Mouse (Mus musculus) neural tube, embryonic 12.5 days (tissue): ENCODE measurements around the gene Gm49450. TPM values are rescaled to one million over a fixed set of nuclear protein-coding genes. Genes with fewer than 3 reads are reported as not detected.

Source experiments
- ATAC-seq: fragments of 200-750 bp; cut with Nextera tagmentation; 2 replicates; pipeline ENCODE4 v1.8.0; 2017; ENCODE audit warnings: low read depth, mild to moderate bottlenecking, moderate TSS enrichment, moderate library complexity; ENCODE audit not compliant: low FRiP score
- H3K27ac ChIP-seq: fragments of 300-500 bp; sonication (generic); 2 replicates; pipeline ENCODE4 v1.5.1; 2016
- H3K27me3 ChIP-seq: fragments of 300-500 bp; sonication (generic); replicated peaks from 2 replicates; pipeline ENCODE4 v1.6.1; 2016; ENCODE audit warnings: mild to moderate bottlenecking
- H3K36me3 ChIP-seq: fragments of 300-500 bp; sonication (generic); 2 replicates; pipeline ENCODE4 v1.6.1; 2016; ENCODE audit warnings: mild to moderate bottlenecking
- H3K4me1 ChIP-seq: fragments of 300-500 bp; sonication (generic); 2 replicates; pipeline ENCODE4 v1.6.1; 2016
- H3K4me2 ChIP-seq: fragments of 300-500 bp; sonication (generic); replicated peaks from 2 replicates; pipeline ENCODE4 v1.6.1; 2016; ENCODE audit warnings: mild to moderate bottlenecking
- H3K4me3 ChIP-seq: fragments of 300-500 bp; sonication (generic); 2 replicates; pipeline ENCODE4 v1.5.1; 2016
- H3K9ac ChIP-seq: fragments of 300-500 bp; sonication (generic); 2 replicates; pipeline ENCODE4 v1.6.1; 2016; ENCODE audit warnings: mild to moderate bottlenecking
- H3K9me3 ChIP-seq: fragments of 300-500 bp; sonication (generic); 2 replicates; pipeline ENCODE4 v1.6.1; 2016; ENCODE audit warnings: mild to moderate bottlenecking
- WGBS: fragments of 180-500 bp; shearing (Covaris S2); methylation state at CpG from one replicate; pipeline ENCODE4 v1.1.7; 2016; 5-methylcytosine and 5-hydroxymethylcytosine counted together
- polyA plus RNA-seq: library from polyadenylated mRNA; unstranded; fragments of >200 nt; fragmentation: Nextera tagmentation; extraction: Ambion mirVana; gene quantifications from 2 replicates; pipeline ENCODE4 v1.2.1, GENCODE M21; 2016

Gene Gm49450
- polyA plus RNA-seq, 1 experiment from 2014 or later, result not detected

DNA sequence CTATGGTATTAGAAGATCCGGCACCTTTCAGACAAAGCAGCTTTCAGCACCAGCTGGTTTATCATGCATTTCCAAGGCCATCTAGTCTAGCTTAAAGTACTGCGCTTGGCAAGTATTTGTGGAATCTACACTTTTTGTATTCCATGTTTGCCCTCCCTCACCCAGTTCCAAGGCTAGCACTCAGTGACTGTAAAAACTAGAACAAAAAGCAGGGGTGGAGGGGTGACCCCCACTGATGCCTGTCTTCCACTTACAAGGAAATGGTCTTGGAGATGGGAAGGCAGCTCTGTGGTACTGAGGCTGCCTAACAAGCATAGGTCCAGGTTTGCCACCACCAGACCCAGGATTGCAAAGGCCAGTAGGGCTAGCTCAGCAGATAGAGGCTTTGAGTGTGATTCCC is 50.8 kb downstream of the Gm49450 start:
- H3K9ac ChIP-seq, result no peak overlapping the region
- ATAC-seq, result no peak
- no peak overlapping the region for H3K4me2 ChIP-seq
- H3K36me3 ChIP-seq, result peaks cover 43% of the 10 kb centered on the region
- no peak overlapping the region for H3K27ac ChIP-seq
- H3K4me1 ChIP-seq, result peaks cover 8% of the 10 kb centered on the region
- peaks cover 31% of the 10 kb centered on the region for H3K27me3 ChIP-seq
- no peak overlapping the region for H3K4me3 ChIP-seq
- 88% methylated on average over 2 of the region's 2 CpGs for WGBS
- H3K9me3 ChIP-seq, result no peaks in the 10 kb centered on the region

DNA sequence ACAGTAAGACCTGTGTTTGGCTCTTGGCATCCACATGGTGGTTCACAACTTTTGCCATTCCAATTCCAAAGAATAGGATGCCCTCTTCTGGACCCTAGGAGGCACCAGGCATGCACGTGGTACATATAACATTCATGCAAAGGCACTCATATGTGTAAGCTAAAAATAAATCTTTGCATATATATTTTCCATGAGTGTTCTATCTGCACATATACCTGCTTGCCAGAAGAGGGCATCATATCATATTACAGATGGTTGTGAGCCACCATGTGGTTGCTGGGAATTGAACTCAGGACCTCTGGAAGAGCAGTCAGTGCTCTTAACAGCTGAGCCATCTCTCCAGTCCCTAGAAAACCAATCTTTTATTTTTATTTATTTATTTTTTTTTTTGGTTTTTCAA is 51.8 kb downstream of the Gm49450 start:
- WGBS, result 65% methylated on average over 1 of the region's 1 CpGs
- H3K9me3 ChIP-seq, result no peaks in the 10 kb centered on the region

DNA sequence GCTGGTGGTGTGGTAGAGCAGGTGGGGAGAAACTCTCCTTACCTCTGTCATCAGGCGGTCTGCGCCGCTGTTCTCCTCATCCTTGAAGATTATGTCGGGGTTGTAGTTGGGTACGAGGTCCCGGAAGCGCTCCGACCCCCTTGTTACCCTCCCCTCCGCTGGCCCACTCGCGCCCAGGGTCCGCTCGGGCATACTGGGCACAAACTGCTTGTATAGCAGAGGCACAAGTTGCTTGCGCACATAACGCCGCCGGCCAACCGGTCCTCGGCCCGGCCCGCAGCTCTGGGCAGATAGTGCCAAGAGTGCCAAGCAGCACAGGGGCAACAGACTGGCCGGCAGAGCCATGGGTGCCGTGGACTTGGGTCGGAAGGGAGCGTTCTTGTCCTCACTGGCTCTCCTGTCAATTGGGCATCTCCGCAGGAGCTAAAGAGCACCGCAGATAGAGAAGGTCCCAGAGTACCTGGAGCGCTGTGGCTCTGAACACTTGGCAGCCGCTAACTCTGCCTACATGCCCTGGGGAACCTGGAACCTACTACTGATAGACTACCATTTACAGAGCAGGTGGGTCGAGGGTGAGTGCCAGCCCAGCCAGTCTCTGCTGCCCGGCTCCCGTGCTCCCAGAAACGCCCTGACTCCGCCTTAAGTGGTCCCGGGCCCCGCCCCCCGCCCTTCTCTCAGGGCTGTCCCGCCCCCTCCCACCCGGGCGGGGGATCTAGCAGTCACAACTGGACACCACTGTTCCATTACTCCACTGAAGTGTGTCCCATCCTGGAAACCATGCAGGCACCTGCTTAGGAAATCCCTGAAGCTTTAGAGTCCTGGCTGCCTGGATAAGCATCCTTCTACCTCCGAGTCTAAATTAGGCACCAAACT is 55.2 kb downstream of the Gm49450 start, which contains the start of gene Dhh:
Gene Dhh, minus strand, starts transcription at position 613 of the 873 bp plus-strand sequence.
- Histone ChIP-seq H3K4me1 (peaks cover 33% of the 10 kb centered on the region), H3K4me3 (no peak within 1 kb of the TSS), H3K4me2 (peak within 1 kb of the TSS; percentile 43), H3K9ac (no peak within 1 kb of the TSS), H3K27me3 (peaks cover 76% of the 10 kb centered on the region), H3K36me3 (peaks cover 7% of the 10 kb centered on the region), H3K9me3 (no peaks in the 10 kb centered on the region), H3K27ac (no peak within 1 kb of the TSS)
- no peak for ATAC-seq
- 1% methylated on average over 41 of the region's 41 CpGs for WGBS

More for the DNA sequence above, 51.8 kb downstream of the Gm49450 start:
- peaks cover 42% of the 10 kb centered on the region for H3K27me3 ChIP-seq
- no peak overlapping the region for H3K4me2 ChIP-seq
- H3K27ac ChIP-seq, result no peak overlapping the region
- peaks cover 8% of the 10 kb centered on the region for H3K4me1 ChIP-seq
- no peak overlapping the region for H3K4me3 ChIP-seq
- no peak overlapping the region for H3K9ac ChIP-seq
- ATAC-seq, result no peak
- H3K36me3 ChIP-seq, result peaks cover 33% of the 10 kb centered on the region

DNA sequence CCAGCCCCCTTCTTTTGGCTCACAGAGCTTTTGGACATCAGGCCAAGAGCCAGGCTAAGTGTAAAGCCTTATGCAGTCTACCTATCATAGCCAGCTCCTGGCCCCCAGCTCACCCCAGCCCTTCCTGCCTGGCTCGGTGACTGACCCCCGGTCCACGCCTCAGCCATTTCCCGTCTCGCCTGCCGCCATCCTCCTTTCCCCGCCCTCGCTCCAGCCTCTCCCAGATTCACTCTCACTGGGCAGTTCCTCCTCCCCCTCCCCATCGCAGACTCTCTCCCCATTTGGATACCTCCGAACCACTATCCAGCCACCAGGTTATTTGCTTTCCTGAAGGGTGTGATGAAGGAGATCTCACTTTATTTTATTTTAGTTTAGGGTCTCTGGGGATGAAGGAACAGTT is 55.9 kb downstream of the Gm49450 start:
- WGBS, result 1% methylated on average over 10 of the region's 10 CpGs
- no peak overlapping the region for H3K9ac ChIP-seq
- H3K4me1 ChIP-seq, result peaks cover 33% of the 10 kb centered on the region
- H3K27ac ChIP-seq, result no peak overlapping the region
- H3K36me3 ChIP-seq, result 0 out of 2 replicates have a peak, but pooled peaks cover under 1% of the 10 kb centered on the region
- no peaks in the 10 kb centered on the region for H3K9me3 ChIP-seq
- H3K4me2 ChIP-seq, result peak overlapping the region; percentile 43
- no peak overlapping the region for H3K4me3 ChIP-seq
- ATAC-seq, result no peak
- peaks cover 82% of the 10 kb centered on the region for H3K27me3 ChIP-seq

DNA sequence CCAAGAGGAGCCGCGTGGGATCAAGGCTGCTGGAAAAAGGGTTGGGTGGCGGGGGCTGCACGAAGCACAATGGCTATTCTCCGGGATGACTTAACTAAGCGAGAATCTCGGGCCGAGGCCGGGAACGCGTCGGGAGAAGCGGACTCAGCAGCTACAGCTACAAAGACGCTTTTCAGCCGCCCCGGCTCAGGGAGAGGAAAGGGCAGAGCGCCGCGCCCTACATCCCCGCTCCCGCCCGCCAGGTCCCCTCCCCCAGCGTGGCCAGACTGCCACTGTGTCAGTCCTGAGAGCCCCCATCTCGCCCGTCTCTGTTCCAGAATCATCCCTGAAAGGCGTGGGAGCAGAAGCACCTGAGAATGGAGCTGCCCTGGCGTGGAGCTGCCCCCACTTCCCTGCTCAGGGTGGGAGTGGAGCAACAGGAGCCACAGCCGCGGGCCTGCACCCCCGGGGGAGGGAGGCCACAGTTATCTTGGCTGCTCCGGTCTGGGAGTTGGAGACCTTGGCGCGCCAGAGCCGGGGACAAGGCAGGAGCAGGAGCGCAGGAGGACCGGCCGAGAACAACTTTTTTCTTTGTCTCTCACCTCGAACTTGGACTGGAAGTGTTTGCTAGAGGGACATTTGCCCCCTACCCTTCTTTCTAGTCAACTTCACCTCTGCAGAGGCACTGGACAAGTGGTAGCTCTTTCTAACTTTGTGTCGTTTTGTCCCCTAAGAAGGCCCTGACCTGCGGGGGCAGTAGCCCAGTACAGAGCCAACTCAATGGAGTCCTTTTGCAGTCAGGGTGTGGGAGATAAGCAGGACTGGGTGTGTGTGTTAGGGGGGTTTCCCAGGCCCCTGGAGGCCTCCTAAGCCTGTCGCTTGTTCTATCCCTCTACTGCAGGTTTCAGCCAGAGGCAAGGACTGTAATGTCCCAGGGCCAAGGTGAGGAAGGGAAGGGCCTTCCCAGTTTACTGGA is 57.4 kb downstream of the Gm49450 start:
- Histone ChIP-seq H3K9ac (peak overlapping the region; percentile 35), H3K4me3 (peak overlapping the region; percentile 23), H3K9me3 (no peaks in the 10 kb centered on the region), H3K27me3 (peaks cover 93% of the 10 kb centered on the region), H3K4me1 (peaks cover 33% of the 10 kb centered on the region), H3K36me3 (no peaks in the 10 kb centered on the region), H3K27ac (no peak overlapping the region), H3K4me2 (peak overlapping the region; percentile 92)
- WGBS, result 1% methylated on average over 41 of the region's 41 CpGs
- no peak for ATAC-seq

DNA sequence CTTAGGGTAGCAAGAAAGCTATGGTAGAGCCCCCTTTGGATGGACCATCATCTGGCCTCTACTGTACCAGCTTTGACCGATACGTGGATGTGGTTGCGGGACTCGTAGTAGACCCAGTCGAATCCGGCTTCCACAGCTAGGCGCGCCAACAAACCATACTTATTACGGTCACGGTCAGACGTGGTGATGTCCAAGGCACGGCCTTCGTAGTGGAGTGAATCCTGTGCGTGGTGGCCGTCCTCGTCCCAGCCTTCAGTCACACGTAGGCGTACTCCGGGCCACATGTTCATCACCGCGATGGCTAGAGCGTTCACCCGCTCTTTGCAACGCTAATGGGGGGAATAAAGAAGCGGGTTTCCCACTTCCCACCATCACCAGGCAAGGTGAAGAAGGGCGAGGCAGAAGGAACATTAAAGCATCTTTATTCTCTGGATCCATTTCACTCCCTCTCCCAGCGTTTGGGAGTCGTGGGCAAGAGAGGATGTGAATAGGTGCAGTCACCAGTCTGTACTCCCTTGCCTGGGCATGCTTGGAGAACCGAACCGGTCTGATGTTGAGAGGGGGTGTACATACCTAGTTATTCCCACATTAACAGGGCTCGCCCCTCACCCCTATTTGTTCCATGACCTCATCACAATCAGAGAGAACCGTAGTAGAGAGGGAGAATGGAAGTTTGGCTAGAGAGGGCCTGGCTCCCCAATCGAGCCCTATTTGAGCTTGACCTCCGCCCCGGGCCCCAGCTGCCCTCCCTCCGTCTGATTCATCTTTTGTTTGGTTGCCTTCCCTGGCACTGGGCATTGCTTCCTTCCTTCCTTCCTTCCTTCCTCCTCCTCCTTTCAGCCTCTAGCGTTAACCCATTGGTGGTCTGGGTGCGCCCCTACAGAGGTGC is 58.4 kb downstream of the Gm49450 start:
- no peaks in the 10 kb centered on the region for H3K36me3 ChIP-seq
- H3K9me3 ChIP-seq, result no peaks in the 10 kb centered on the region
- WGBS, result 1% methylated on average over 38 of the region's 38 CpGs
- H3K4me2 ChIP-seq, result peak overlapping the region; percentile 92
- H3K4me3 ChIP-seq, result peak overlapping the region; percentile 41
- ATAC-seq, result no peak
- H3K27ac ChIP-seq, result no peak overlapping the region
- H3K27me3 ChIP-seq, result peaks cover 85% of the 10 kb centered on the region
- peaks cover 33% of the 10 kb centered on the region for H3K4me1 ChIP-seq
- H3K9ac ChIP-seq, result 0 out of 2 replicates have a peak overlapping the region, but pooled peaks have one; percentile 35

DNA sequence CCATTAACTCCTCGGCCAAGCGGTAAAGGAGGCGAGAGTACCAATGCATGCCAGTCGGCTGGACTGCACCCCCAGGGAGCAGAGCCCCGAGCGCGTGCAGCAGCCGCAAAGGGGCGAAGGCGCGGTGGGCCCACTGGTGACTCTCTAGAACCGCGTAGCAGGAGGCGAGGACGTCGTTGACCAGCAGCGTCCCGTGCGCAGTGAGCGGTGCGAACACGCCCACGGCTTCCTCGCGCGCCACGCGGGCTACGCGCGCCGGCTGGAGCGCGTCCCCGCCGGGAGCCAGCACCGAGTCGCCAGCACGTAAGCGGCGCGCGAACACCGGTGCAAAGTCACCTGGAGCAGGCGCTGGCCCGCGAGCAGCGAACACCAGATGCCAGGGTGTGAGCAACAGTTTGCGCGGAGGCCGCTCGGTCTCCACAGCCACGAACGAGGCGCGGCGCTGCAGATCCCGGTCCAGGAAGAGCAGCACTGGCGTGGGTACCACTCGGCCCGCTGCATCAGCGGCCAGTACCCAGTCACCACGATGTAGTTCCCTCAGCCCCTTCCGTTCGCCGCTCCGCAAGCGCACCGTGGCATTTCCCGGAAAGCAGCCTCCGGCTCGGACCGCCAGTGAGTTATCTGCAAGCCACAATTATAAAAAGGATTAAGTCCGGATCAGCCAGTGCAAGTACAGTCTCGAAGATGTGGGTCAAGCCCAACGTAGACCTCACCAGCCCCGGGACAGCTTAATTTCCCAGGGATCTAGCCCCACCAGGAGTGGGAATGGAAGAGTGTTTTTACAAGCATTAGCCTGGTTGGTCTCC is 59.2 kb downstream of the Gm49450 start, which contains the start of gene Rhebl1:
Gene Rhebl1, minus strand, starts transcription at position 601 of the 806 bp plus-strand sequence.
- Histone ChIP-seq H3K27me3 (peaks cover 78% of the 10 kb centered on the region), H3K9me3 (no peaks in the 10 kb centered on the region), H3K4me3 (peak within 1 kb of the TSS; percentile 41), H3K4me2 (peak within 1 kb of the TSS; percentile 92), H3K9ac (peak within 1 kb of the TSS; percentile 51), H3K4me1 (peaks cover 33% of the 10 kb centered on the region), H3K36me3 (no peaks in the 10 kb centered on the region), H3K27ac (no peak within 1 kb of the TSS)
- under 1% methylated on average over 77 of the region's 77 CpGs for WGBS
- ATAC-seq, result no peak

DNA sequence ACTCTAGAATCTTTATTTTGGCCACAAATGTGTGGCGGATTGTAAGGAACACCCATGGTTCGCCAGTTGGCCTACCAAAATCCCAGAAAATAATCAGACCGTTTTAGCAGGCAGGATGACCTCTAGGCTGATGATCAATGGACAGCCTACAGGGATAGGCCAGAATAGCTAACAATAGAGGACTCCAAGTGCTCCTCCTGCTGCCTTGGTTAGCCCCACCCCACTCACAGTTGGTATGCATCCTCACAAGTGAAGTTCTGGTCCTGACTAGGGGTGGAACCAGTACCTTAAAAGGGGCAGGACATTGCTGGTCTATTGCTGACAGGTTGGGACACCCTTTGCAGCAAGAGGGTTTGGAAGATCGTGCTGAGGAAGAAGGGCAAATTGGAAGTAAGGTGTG is 60.3 kb downstream of the Gm49450 start:
- no peak for ATAC-seq
- Histone ChIP-seq H3K9ac (no peak overlapping the region), H3K9me3 (no peaks in the 10 kb centered on the region), H3K36me3 (no peaks in the 10 kb centered on the region), H3K27ac (no peak overlapping the region), H3K27me3 (peaks cover 67% of the 10 kb centered on the region), H3K4me2 (no peak overlapping the region; the same call in 1 of the 2 replicates), H3K4me1 (peaks cover 28% of the 10 kb centered on the region), H3K4me3 (no peak overlapping the region)
- 41% methylated on average over 4 of the region's 4 CpGs for WGBS

DNA sequence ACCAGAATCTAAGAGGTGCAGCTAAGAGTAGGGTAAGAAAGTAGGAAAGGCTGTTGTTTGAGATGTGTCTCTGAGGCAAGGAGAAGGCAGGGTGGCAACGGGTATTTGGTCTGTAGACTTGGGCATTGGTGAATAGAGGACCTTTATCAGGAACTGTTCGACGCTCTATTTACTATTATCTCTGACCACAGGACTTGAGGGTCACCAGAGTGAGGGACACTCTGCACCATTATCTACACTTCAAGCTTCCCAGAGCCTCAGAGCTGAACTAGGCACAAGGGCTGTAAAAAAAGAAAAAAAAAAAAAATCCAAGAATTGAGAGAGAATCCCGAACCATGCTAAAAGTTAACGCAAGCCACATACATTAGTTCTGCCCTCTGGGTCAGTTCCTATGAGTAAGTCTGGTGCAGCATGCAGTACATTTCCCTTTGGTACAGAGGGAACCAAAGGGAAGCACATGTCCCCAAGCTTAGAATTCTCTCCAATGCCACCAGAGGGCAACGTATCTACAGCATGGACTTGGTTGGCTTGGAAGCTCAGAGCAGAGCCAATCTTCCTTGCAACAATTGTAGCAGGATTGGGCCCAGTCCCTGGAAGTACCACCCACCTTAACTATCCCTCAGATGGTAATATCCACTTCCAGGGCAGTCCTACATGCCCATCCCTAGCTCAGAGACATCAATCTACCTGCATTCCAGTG is 61.3 kb downstream of the Gm49450 start:
- no peak for ATAC-seq

DNA sequence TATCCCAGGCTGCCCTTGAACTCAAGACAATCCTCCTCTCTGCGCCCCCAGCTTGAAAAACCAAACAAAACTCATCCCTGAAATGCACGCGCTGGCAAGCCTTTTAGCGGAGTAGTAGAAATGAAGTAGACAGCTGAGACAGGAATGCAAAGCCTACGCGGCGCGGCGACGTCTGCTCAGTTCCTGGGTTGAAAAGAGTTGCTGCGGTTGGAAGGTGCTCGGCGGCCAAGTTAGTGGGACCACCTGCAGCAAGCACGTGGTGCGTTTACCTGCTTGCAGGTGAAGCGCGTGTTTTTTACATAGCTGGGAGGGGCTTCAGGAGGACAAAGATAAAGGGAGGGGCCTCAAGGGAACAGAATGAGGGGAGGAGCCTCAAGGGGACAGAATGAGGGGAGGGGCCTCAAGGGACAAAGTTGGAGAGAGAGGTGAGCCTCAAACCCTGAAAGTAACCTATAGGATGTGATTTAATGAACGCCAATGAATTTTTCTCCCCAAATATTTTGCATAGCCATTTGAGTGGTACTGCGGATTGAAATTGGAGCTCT is 62.1 kb downstream of the Gm49450 start:
- no peaks in the 10 kb centered on the region for H3K36me3 ChIP-seq
- peaks cover 49% of the 10 kb centered on the region for H3K27me3 ChIP-seq
- H3K4me2 ChIP-seq, result peak overlapping the region; percentile 23; the same call in 1 of the 2 replicates
- H3K4me3 ChIP-seq, result no peak overlapping the region
- H3K27ac ChIP-seq, result no peak overlapping the region
- no peaks in the 10 kb centered on the region for H3K9me3 ChIP-seq
- peaks cover 24% of the 10 kb centered on the region for H3K4me1 ChIP-seq
- ATAC-seq, result no peak
- no peak overlapping the region for H3K9ac ChIP-seq
- 11% methylated on average over 19 of the region's 19 CpGs for WGBS

More for the DNA sequence above, 61.3 kb downstream of the Gm49450 start:
- Histone ChIP-seq H3K27me3 (peaks cover 57% of the 10 kb centered on the region), H3K4me2 (no peak overlapping the region), H3K9me3 (no peaks in the 10 kb centered on the region), H3K9ac (no peak overlapping the region), H3K36me3 (no peaks in the 10 kb centered on the region), H3K4me1 (peaks cover 24% of the 10 kb centered on the region), H3K4me3 (no peak overlapping the region), H3K27ac (no peak overlapping the region)
- 47% methylated on average over 6 of the region's 6 CpGs for WGBS
